8 mouse cellular contexts compared by ENCODE assay signal in the genomic region with DNA sequence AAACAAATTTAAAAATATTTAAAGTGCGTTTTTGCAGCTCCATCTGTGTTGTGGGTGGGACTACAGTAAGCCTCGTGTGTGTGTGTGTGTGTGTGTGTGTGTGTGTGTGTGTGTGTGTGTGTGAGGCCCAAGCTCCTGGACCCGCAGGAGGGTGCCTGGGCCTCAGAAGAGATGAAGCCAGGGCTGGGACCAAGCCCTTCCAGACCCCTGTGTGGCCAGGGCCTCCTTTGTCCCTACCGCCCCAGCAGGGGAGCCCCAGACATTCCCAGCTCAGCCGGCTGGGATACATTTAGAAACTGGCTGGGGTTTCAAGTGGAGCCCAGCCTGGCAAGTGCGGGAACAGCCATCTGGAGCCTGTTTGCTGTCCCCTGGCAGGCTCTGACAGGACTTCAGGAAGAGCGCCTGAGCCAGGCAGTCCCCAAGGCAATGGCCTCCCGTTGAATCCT. TPM values are rescaled to one million over a fixed set of nuclear protein-coding genes. Genes with fewer than 3 reads are reported as not detected.
DNase-seq lines count a peak whose midpoint lies in the region; ATAC-seq and TF ChIP-seq lines count a peak whose summit lies in the region.

No protein-coding gene starts in this region.

- TF ChIP-seq POLR2A in kidney, adult 2 months (IDR thresholded peaks at IDR 0.05; ENCODE audit: low read depth, low read length) = no peak

- ATAC-seq in kidney, embryonic 16.5 days (ENCODE audit: low FRiP score, low TSS enrichment) = peak; percentile 60; the same call in 1 of the 2 replicates
- peak; percentile 77 for ATAC-seq in forebrain, embryonic 14.5 days
- peak; percentile 86 for ATAC-seq in heart, embryonic 14.5 days (ENCODE audit: insufficient number of reproducible peaks, insufficient read depth, low FRiP score, low read depth)
- no peak for ATAC-seq in activated CD4-positive, CD25-positive, alpha-beta regulatory T cell, adult 4 months

- DNase-seq in kidney, adult 2 months = no peak
- peak; percentile 86 for DNase-seq in forebrain, embryonic 14.5 days (ENCODE audit: low spot score)
- peak; percentile 45 to 66 for DNase-seq in layer of hippocampus, postnatal 25 days (ENCODE audit: extremely low spot score in 1 of 2, low spot score in 1 of 2)
- DNase-seq in mesoderm, embryonic 11.5 days (ENCODE audit: low read depth, low spot score) = peak; percentile 55
- no peak for DNase-seq in thymus, postnatal 0 days (ENCODE audit: low spot score)

- H3K36me3 ChIP-seq in kidney, embryonic 16.5 days (ENCODE audit: insufficient read depth, low read length) = no peaks in the 10 kb centered on the region
- no peaks in the 10 kb centered on the region for H3K36me3 ChIP-seq in kidney, adult 2 months (ENCODE audit: control insufficient read depth, insufficient read depth, low read length)
- H3K36me3 ChIP-seq in forebrain, embryonic 14.5 days (ENCODE audit: control insufficient read depth, insufficient read depth, low read length) = no peaks in the 10 kb centered on the region
- H3K36me3 ChIP-seq in heart, embryonic 14.5 days (ENCODE audit: control insufficient read depth, insufficient read depth, low read length) = no peaks in the 10 kb centered on the region

- peak overlapping the region; percentile 15; the same call in 1 of the 2 replicates for H3K27ac ChIP-seq in kidney, embryonic 16.5 days (ENCODE audit: low read length)
- no peak overlapping the region for H3K27ac ChIP-seq in kidney, adult 2 months (ENCODE audit: insufficient read depth, low read depth, low read length)
- H3K27ac ChIP-seq in forebrain, embryonic 14.5 days (ENCODE audit: low read depth, low read length) = peak overlapping the region; percentile 86
- H3K27ac ChIP-seq in heart, embryonic 14.5 days (replicated peaks in 1 of 2; ENCODE audit: control insufficient read depth in 1 of 2, insufficient read depth in 1 of 2, low read depth in 2 of 2, low read length in 2 of 2) = peak overlapping the region; percentile 92 to 96

- 0 out of 2 replicates have a peak overlapping the region, but pooled peaks have one; percentile 26 for H3K9ac ChIP-seq in kidney, embryonic 16.5 days (replicated peaks; ENCODE audit: low read length)
- H3K9ac ChIP-seq in forebrain, embryonic 14.5 days (ENCODE audit: low read length) = no peak overlapping the region; the same call in 1 of the 2 replicates
- H3K9ac ChIP-seq in heart, embryonic 14.5 days (ENCODE audit: low read length) = peak overlapping the region; percentile 9; the same call in 1 of the 2 replicates

- peaks cover 4% of the 10 kb centered on the region; the same call in 1 of the 2 replicates for H3K9me3 ChIP-seq in kidney, embryonic 16.5 days (ENCODE audit: low read length)
- no peaks in the 10 kb centered on the region; the same call in 1 of the 2 replicates for H3K9me3 ChIP-seq in forebrain, embryonic 14.5 days (replicated peaks; ENCODE audit: control insufficient read depth, low read length)
- peaks cover 5% of the 10 kb centered on the region for H3K9me3 ChIP-seq in heart, embryonic 14.5 days (ENCODE audit: control insufficient read depth, low read length)

- TF ChIP-seq CTCF in kidney, adult 2 months (conservative IDR thresholded peaks at IDR 0.05; ENCODE audit: insufficient read depth, insufficient read length, low read depth, low read length) = no peak

- no peak overlapping the region for H3K4me2 ChIP-seq in kidney, embryonic 16.5 days (replicated peaks; ENCODE audit: low read depth, low read length)
- no peak overlapping the region for H3K4me2 ChIP-seq in forebrain, embryonic 14.5 days (ENCODE audit: low read length)
- no peak overlapping the region for H3K4me2 ChIP-seq in heart, embryonic 14.5 days (ENCODE audit: low read length)

- WGBS in kidney, embryonic 16.5 days = 36% methylated on average over 8 of the region's 8 CpGs
- WGBS in kidney, adult 2 months = 62% methylated on average over 8 of the region's 8 CpGs
- WGBS in forebrain, embryonic 14.5 days = 14% methylated on average over 8 of the region's 8 CpGs
- WGBS in heart, embryonic 14.5 days = 15% methylated on average over 8 of the region's 8 CpGs

- H3K27me3 ChIP-seq in kidney, embryonic 16.5 days (ENCODE audit: insufficient read depth, low read length) = no peaks in the 10 kb centered on the region
- no peaks in the 10 kb centered on the region for H3K27me3 ChIP-seq in kidney, adult 2 months (replicated peaks; ENCODE audit: control insufficient read depth, insufficient read depth, low read length)
- H3K27me3 ChIP-seq in forebrain, embryonic 14.5 days (replicated peaks; ENCODE audit: control insufficient read depth, insufficient read depth, low read length) = no peaks in the 10 kb centered on the region
- no peaks in the 10 kb centered on the region for H3K27me3 ChIP-seq in heart, embryonic 14.5 days (ENCODE audit: control insufficient read depth, insufficient read depth, low read length)

- no peak overlapping the region for H3K4me3 ChIP-seq in kidney, embryonic 16.5 days (ENCODE audit: low read length)
- H3K4me3 ChIP-seq in kidney, adult 2 months (ENCODE audit: insufficient read depth, low read depth, low read length) = no peak overlapping the region
- H3K4me3 ChIP-seq in forebrain, embryonic 14.5 days (ENCODE audit: low read depth, low read length) = no peak overlapping the region
- no peak overlapping the region for H3K4me3 ChIP-seq in heart, embryonic 14.5 days (ENCODE audit: control insufficient read depth in 1 of 2, insufficient read depth in 1 of 2, low read depth in 1 of 2, low read length in 2 of 2)

- peaks cover 14% of the 10 kb centered on the region for H3K4me1 ChIP-seq in kidney, embryonic 16.5 days (ENCODE audit: insufficient read depth, low read length)
- H3K4me1 ChIP-seq in kidney, adult 2 months (ENCODE audit: control insufficient read depth, insufficient read depth, low read length) = no peaks in the 10 kb centered on the region
- H3K4me1 ChIP-seq in forebrain, embryonic 14.5 days (ENCODE audit: control insufficient read depth, insufficient read depth, low read length) = peaks cover 32% of the 10 kb centered on the region
- H3K4me1 ChIP-seq in heart, embryonic 14.5 days (ENCODE audit: control insufficient read depth in 2 of 2, insufficient read depth in 2 of 2, low read length in 2 of 2) = peaks cover 29 to 34% of the 10 kb centered on the region in 2 experiments

RNA-seq across cellular contexts. Expression of a gene that starts 13.4 kb away (rescaled TPM):
- 230 and 247 TPM in 2 replicates for polyA plus RNA-seq in kidney, embryonic 16.5 days (2015; fragmentation: Nextera tagmentation; extraction: Ambion mirVana)
- 21.9 and 23.2 TPM in 2 replicates for polyA plus RNA-seq in kidney, adult 2 months (2012; rRNA removed)
- polyA plus RNA-seq in forebrain, embryonic 14.5 days (2014; fragmentation: Nextera tagmentation; extraction: Ambion mirVana) = 13.0 and 15.1 TPM in 2 replicates
- polyA plus RNA-seq in heart, embryonic 14.5 days (2014; fragmentation: Nextera tagmentation; extraction: Ambion mirVana) = 5.4 and 6.8 TPM in 2 replicates
- total RNA-seq in layer of hippocampus, postnatal 25 days (2021) = 10 to 100 TPM in 1 of 2 experiments, 1 to 10 TPM in 1; 8.8 to 10.6 TPM
- polyA plus RNA-seq in thymus, postnatal 0 days (2015; fragmentation: Nextera tagmentation; extraction: Ambion mirVana) = 46.1 and 51.0 TPM in 2 replicates
- polyA plus RNA-seq in activated CD4-positive, CD25-positive, alpha-beta regulatory T cell, adult 4 months (2017; shearing (Covaris generic)) = not detected

Comparison
In these comparisons a context has a peak if more than half of its experiments do, and no peak if none do; other contexts are left out.
1. DNase-seq: peak in forebrain, embryonic 14.5 days (single experiment), layer of hippocampus, postnatal 25 days (2 of 2) and mesoderm, embryonic 11.5 days (single experiment); none in kidney, adult 2 months (single experiment) and thymus, postnatal 0 days (single experiment).